Mouse (Mus musculus) neural tube, embryonic 10.5 days (tissue): ENCODE data around the gene Csnk1e.

Experiments
- DNase-seq: peaks from one replicate; pipeline ENCODE4 v3.0.0-alpha.2; 2017; ENCODE audit warnings: low spot score; ENCODE audit errors: extremely low spot score

The Csnk1e gene

GRCm38 (mm10) chr15:79425516-79425915 is 29.9 kb downstream of the Csnk1e start:
- DNase-seq = no peak

DNA sequence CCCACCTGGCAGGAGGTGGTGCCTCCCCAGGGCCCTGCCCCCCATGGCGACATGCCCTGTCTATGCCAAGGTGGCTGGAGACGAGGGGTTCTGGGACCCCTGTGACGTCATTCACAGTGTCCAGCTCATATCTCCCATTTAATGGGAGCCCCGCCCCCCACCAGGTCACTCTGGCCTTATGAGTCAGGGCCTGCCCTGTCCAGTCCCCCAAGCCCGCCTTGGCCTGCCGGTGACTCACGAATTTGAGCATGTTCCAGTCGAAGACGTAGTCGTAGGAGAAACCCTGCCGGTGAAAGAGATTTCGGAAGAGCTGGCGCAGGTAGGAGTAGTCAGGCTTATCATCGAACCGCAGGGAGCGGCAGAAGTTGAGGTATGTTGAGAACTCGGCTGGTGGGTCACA is 30.8 kb downstream of the Csnk1e start:
- DNase-seq = no peak

GRCm38 (mm10) chr15:79422715-79423243 is 32.6 kb downstream of the Csnk1e start:
- DNase-seq = no peak

DNA sequence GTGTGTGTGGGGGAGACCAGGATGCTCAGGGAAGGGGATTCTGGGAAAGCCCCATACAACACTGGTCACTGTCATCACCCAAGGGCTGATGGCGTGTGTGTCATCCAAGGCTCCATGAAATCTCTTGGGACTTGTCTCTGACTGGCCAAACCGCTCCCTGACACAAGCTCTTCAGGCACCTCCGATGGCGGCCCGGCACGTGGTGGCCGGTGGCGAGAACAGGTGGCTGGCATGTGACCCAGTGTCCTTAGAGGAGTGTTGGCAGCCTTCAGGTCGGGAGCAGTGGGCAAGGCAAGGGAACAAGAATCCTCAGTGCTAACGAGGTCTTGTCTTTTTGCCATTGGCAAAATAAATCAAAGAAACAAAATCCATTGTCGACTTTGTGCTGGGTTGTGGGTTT is 36.7 kb downstream of the Csnk1e start:
- no peak for DNase-seq

DNA sequence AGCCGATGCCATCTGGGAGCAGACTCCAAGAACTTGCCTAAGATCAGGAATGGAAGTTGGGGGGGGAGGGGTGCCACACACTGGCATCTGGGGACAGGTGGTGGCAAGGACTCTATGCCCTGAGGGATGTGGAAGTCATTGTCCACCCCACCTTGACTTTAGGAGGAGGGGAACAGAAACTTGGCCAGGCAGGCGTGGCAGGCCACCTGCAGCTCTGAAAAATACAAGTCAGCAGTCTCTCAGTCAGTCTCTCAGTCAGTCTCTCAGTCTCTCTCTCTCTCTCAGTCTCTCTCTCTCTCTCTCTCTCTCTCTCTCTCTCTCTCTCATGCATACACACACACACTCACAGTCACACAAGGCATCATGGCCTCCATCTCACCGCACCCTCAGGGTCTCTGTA is 37.1 kb downstream of the Csnk1e start:
- DNase-seq = no peak

- DNase-seq = no peak
Observed at GRCm38 (mm10) chr15:79417379-79417778, 38.0 kb downstream of the Csnk1e start.

- DNase-seq = no peak
Observed at GRCm38 (mm10) chr15:79416460-79417085, 38.8 kb downstream of the Csnk1e start.

- no peak for DNase-seq
Observed at GRCm38 (mm10) chr15:79414513-79414912, 40.9 kb downstream of the Csnk1e start.

DNA sequence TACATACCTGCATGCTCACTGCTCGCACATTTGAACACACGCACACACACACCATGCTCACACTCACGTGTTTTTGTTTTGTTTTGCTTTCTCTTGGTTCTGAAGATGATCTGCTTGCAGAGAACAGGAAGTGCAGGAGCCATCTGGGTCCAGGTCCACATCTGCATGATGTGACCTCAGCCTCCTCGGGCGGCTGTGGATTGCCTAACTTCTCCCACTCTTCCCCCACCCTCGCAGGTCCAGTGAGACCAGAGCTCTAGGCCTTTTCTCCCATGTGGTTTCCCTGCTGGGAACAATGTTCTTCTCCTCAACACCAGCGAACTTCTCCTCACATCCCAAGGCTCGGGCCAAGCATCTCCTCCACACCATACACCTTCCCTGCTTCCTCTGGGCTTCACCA is 41.6 kb downstream of the Csnk1e start:
- DNase-seq = no peak

DNA sequence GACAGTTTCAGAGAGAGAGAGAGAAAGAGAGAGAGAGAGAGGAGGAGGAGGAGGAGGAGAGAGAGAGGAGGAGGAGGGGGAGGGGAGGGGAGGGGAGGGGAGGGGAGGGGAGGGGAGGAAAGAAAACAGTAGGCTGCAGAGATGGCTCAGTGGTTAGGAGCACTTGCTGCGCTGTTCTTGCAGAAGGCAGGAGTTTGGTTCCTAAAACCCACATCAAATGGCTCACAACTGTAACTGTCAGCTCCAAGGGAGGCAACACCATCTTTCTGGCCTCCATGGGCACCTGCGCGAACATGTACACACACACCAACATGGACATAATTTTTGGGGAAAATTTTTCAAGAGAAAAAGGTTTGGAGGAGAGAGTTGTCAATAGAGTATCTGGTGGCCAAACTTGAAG is 42.2 kb downstream of the Csnk1e start:
- DNase-seq = no peak

DNA sequence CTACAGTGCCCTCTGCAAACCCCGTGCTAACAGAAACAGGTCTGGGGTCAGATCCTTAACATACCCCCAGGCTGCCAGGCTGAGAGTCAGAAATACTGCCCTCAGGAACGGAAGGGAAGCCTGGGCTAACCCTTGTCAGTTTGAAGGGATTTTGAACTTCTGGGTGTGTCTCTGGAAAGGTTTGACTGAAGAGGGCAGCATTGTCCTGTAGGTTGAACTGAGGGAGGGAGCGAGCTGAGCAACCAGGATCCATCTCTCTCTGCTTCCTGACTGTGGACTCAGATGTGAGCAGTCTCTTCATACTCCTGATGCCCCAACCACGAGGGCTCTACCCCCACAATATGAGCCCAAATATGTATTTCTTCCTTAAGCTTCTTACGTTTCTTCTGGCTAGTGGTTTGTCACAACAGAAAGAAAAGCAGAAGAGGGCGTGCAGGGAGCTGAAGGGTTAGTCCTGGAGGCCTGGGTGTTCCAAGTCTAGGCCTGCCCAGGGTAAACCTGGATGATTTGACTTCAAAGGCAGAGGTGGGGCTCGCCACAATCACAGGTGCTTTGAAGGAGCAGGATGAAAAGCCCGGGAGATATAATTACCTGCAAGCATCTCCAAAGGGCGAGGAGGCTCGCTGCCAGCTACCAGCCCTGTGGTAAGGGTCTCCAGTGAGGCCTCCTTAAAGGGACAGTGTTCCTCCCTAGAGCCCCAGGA is 43.9 kb downstream of the Csnk1e start:
- no peak for DNase-seq

DNA sequence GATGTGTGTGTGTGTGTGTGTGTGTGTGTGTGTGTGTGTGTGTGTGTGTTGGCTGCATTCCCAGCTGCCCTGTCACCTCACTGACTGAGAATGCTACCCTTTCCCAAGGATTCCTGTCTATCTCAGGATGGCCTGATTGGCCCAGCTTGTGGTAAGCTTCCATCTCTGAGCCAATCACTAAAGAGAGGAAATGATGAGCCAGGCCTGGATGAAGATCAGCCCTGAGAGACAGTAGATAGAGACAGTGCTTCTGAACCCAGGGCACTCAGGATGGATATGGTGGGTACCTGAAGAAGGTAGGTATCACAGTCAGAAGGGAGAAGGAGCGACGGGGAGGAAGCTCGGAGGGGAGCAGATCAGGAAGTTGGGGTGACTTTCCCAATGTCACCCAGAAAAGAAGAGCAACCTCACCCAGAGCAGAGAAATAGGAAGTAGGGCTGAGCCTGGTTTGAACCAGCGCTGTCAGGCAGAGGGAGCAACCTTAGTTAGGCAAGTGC is 46.2 kb downstream of the Csnk1e start:
- DNase-seq = no peak

DNA sequence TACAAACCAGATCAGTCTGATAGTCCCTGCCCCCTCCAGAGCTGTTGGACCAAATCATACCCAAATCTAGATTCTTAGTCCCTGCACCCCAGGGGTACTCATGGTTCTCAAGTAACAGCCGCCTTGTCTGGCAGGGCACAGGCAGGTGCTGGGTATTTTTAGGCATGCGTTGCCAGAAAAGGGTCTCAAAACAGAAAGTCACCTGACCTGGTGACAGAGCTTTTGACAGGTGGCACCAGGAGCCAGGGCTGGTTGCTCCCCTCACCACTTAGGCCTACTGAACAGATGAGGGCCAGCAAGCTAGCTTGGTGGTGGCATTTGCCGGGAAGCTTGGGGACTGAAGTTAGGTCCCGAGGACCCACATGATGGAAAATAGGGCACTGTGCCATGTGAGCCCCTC is 48.8 kb downstream of the Csnk1e start:
- DNase-seq = no peak

GRCm38 (mm10) chr15:79404277-79404676 is 51.1 kb downstream of the Csnk1e start:
- no peak for DNase-seq

- peak; percentile 23 for DNase-seq
Observed at GRCm38 (mm10) chr15:79403763-79404210, 51.6 kb downstream of the Csnk1e start.

- peak; percentile 84 for DNase-seq
Observed at GRCm38 (mm10) chr15:79402836-79403762, 52.3 kb downstream of the Csnk1e start, which contains the start of gene Tmem184b. Gene Tmem184b, minus strand, starts transcription at chr15:79403569.

GRCm38 (mm10) chr15:79402176-79402575 is 53.2 kb downstream of the Csnk1e start:
- no peak for DNase-seq

DNA sequence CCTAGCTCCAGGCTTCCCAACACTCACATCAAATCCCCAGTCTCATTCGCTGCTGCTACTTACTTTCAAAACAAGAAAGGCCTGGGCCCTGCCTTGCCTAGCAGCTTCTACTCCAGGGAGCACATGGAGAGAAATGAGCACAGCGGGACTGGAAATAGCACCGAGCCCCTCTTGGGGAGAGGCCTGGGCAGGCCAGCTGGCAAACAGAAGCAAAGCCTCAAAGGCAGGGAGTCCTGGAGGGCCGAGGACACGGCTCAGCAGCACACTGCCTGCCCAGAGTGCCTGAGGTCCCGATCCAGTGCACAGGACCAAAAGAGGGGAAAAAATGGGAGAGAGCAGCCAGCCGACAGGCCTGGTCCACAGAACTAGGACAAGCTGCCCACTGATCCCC is 54.4 kb downstream of the Csnk1e start:
- no peak for DNase-seq

- DNase-seq = no peak
Observed at GRCm38 (mm10) chr15:79400134-79400974, 55.0 kb downstream of the Csnk1e start.

DNA sequence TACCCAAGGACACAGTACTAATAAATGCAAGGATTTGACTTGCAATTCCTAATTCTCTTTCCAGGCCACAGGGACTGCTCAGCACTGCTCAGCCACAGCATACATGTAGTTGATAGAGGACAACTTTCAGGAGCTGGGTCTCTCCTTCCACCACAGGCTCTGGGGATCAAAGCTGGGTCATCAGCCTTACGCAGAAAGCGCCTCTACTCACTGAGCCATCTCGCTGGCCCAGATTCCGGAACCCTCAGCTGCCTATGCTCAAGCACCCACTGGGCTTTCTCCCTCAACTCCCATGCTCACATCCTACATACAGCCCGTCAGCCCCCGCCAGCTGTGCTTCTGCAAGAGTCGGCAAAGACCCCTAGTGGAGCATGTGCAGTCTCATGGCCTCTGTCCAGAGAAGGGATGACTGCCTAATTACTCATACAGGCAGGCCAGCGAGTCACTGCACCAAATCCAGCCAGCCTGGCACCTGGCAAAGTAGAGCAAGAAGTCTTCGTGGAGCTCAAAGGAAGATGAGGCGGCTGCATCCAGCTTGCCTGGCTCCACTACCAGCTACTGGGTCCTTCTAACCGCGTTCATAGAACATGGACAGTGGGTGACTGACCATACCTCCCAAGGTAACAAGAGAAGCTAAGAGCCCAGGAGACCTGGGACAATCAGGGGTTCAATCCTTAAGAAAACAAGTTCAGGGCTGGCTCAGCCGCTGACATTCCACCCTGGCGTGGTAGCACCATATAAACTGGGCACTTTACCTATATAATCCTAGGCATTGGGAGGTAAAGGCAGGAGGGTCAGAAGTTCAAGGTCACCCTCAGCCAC is 55.9 kb downstream of the Csnk1e start:
- no peak for DNase-seq
